In the genomic region with DNA sequence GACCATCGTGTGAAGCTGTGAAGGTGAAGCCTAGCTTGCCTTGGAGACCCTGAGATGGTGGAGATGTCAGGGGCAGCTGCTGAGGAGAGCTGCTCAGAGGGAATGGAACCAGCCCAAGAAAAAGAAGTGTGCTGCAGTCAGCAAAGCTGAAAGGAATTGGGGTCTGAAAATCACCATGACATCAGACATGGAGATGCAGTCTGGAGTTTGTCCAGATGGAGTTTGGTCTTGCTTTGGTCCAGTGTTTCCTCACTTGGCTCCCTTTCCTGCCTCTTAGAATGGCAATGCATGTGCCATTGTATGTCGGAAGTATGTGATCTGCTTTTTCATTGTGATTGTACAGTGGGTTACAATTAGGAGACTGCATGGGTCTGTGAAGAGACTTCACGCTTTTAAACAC, we compare ENCODE assay signal across 25 mouse cellular contexts.
DNase-seq lines count a peak whose midpoint lies in the region; ATAC-seq and TF ChIP-seq lines count a peak whose summit lies in the region.
"Had no signal": no experiment of that assay in that cellular context is flagged by ENCODE, and none has a peak within 500 bp of the region (broad histone marks: within the 10 kb centered on the region; RNA-seq: fewer than 3 reads in every experiment).

No protein-coding gene starts in this region.

- no peaks in the 10 kb centered on the region for H3K9me3 ChIP-seq in hindbrain, embryonic 16.5 days (ENCODE audit: control insufficient read depth, low read length)
- H3K9me3 ChIP-seq in hindbrain, embryonic 13.5 days = no peaks in the 10 kb centered on the region
- H3K9me3 ChIP-seq in midbrain, postnatal 0 days (ENCODE audit: low read length) = no peaks in the 10 kb centered on the region
- H3K9me3 ChIP-seq in midbrain, embryonic 14.5 days (ENCODE audit: control insufficient read depth, low read length) = no peaks in the 10 kb centered on the region
- H3K9me3 ChIP-seq in limb, embryonic 15.5 days = no peaks in the 10 kb centered on the region
- H3K9me3 ChIP-seq: forebrain, embryonic 12.5 days; forebrain, embryonic 15.5 days; heart, embryonic 12.5 days; heart, embryonic 15.5 days had no signal

- H3K4me3 ChIP-seq in hindbrain, embryonic 16.5 days (ENCODE audit: low read length) = no peak overlapping the region
- H3K4me3 ChIP-seq in hindbrain, embryonic 13.5 days = no peak overlapping the region
- H3K4me3 ChIP-seq in midbrain, postnatal 0 days (ENCODE audit: low read depth, low read length) = no peak overlapping the region
- no peak overlapping the region for H3K4me3 ChIP-seq in midbrain, embryonic 14.5 days (replicated peaks; ENCODE audit: low read depth, low read length)
- no peak overlapping the region for H3K4me3 ChIP-seq in limb, embryonic 15.5 days
- H3K4me3 ChIP-seq: erythroblast, embryonic 14.5 days; forebrain, embryonic 12.5 days; forebrain, embryonic 15.5 days; heart, embryonic 12.5 days; heart, embryonic 15.5 days had no signal

- H3K4me1 ChIP-seq in hindbrain, embryonic 16.5 days (ENCODE audit: control insufficient read depth, insufficient read depth, low read depth, low read length) = peaks cover 15% of the 10 kb centered on the region
- H3K4me1 ChIP-seq in hindbrain, embryonic 13.5 days (replicated peaks) = peaks cover 35% of the 10 kb centered on the region
- no peaks in the 10 kb centered on the region for H3K4me1 ChIP-seq in midbrain, postnatal 0 days (ENCODE audit: insufficient read depth, low read length)
- peaks cover 7% of the 10 kb centered on the region; the same call in 1 of the 2 replicates for H3K4me1 ChIP-seq in midbrain, embryonic 14.5 days (ENCODE audit: control insufficient read depth, insufficient read depth, low read length)
- peaks cover 80% of the 10 kb centered on the region for H3K4me1 ChIP-seq in limb, embryonic 15.5 days

- H3K4me2 ChIP-seq in hindbrain, embryonic 16.5 days (ENCODE audit: low read length) = no peak overlapping the region
- H3K4me2 ChIP-seq in hindbrain, embryonic 13.5 days = no peak overlapping the region
- no peak overlapping the region for H3K4me2 ChIP-seq in midbrain, postnatal 0 days (ENCODE audit: low read depth, low read length, poor library complexity, severe bottlenecking)
- H3K4me2 ChIP-seq in midbrain, embryonic 14.5 days (ENCODE audit: low read length) = no peak overlapping the region
- H3K4me2 ChIP-seq in limb, embryonic 15.5 days = no peak overlapping the region
- H3K4me2 ChIP-seq: forebrain, embryonic 12.5 days; forebrain, embryonic 15.5 days; heart, embryonic 12.5 days; heart, embryonic 15.5 days had no signal

- no peak overlapping the region for H3K27ac ChIP-seq in hindbrain, embryonic 16.5 days (ENCODE audit: low read depth, low read length)
- no peak overlapping the region for H3K27ac ChIP-seq in hindbrain, embryonic 13.5 days
- H3K27ac ChIP-seq in midbrain, postnatal 0 days (ENCODE audit: low read depth, low read length) = no peak overlapping the region
- no peak overlapping the region for H3K27ac ChIP-seq in midbrain, embryonic 14.5 days (replicated peaks; ENCODE audit: low read depth, low read length)
- H3K27ac ChIP-seq in limb, embryonic 15.5 days = peak overlapping the region; percentile 47
- H3K27ac ChIP-seq: forebrain, embryonic 12.5 days; forebrain, embryonic 15.5 days; heart, embryonic 15.5 days had no signal

- H3K9ac ChIP-seq in hindbrain, embryonic 16.5 days (ENCODE audit: low read depth, low read length) = no peak overlapping the region
- H3K9ac ChIP-seq in hindbrain, embryonic 13.5 days = no peak overlapping the region
- H3K9ac ChIP-seq in midbrain, postnatal 0 days (replicated peaks; ENCODE audit: low read length, poor library complexity, severe bottlenecking) = no peak overlapping the region
- no peak overlapping the region for H3K9ac ChIP-seq in midbrain, embryonic 14.5 days (replicated peaks; ENCODE audit: low read length)
- H3K9ac ChIP-seq in limb, embryonic 15.5 days = no peak overlapping the region
- H3K9ac ChIP-seq: forebrain, embryonic 12.5 days; forebrain, embryonic 15.5 days; heart, embryonic 12.5 days; heart, embryonic 15.5 days had no signal

- no peak for TF ChIP-seq CTCF in midbrain, postnatal 0 days (IDR thresholded peaks at IDR 0.05)

- peak; percentile 56 for DNase-seq in midbrain, postnatal 0 days (ENCODE audit: low spot score)
- DNase-seq in midbrain, embryonic 14.5 days = no peak
- DNase-seq: adrenal gland, adult 2 months; adrenal gland, postnatal 14 days; B cell, adult 2 months; cerebellum, adult 11-12 months; cerebellum, adult 8-10 months; cerebellum, postnatal 36 days; embryo, embryonic 11 days; gastrocnemius, postnatal 25 days; heart, adult 18-20 months; heart, postnatal 14 days; heart, postnatal 4 days had no signal

- H3K36me3 ChIP-seq in hindbrain, embryonic 16.5 days (ENCODE audit: control insufficient read depth, insufficient read depth, low read length) = no peaks in the 10 kb centered on the region
- no peaks in the 10 kb centered on the region for H3K36me3 ChIP-seq in hindbrain, embryonic 13.5 days
- H3K36me3 ChIP-seq in midbrain, postnatal 0 days (ENCODE audit: insufficient read depth, low read length) = no peaks in the 10 kb centered on the region
- no peaks in the 10 kb centered on the region for H3K36me3 ChIP-seq in midbrain, embryonic 14.5 days (ENCODE audit: control insufficient read depth, insufficient read depth, low read length)
- no peaks in the 10 kb centered on the region for H3K36me3 ChIP-seq in limb, embryonic 15.5 days
- H3K36me3 ChIP-seq: forebrain, embryonic 12.5 days; forebrain, embryonic 15.5 days; G1E; heart, embryonic 12.5 days; heart, embryonic 15.5 days had no signal

- ATAC-seq in hindbrain, embryonic 16.5 days = 0 out of 2 replicates have a peak, but pooled peaks have one; percentile 22
- ATAC-seq in hindbrain, embryonic 13.5 days (ENCODE audit: low FRiP score) = no peak
- no peak for ATAC-seq in midbrain, postnatal 0 days (ENCODE audit: low FRiP score)
- ATAC-seq in midbrain, embryonic 14.5 days (ENCODE audit: low FRiP score, low TSS enrichment) = no peak
- no peak for ATAC-seq in limb, embryonic 15.5 days (ENCODE audit: insufficient number of reproducible peaks, low FRiP score, low TSS enrichment, low read depth)
- no peak for ATAC-seq in megakaryocyte-erythroid progenitor cell, adult 5-6 weeks (replicated peaks; ENCODE audit: low FRiP score, low TSS enrichment, poor library complexity, severe bottlenecking)
- ATAC-seq: forebrain, embryonic 15.5 days; intestine, postnatal 0 days had no signal

- no peaks in the 10 kb centered on the region for H3K27me3 ChIP-seq in hindbrain, embryonic 16.5 days (replicated peaks; ENCODE audit: control insufficient read depth, insufficient read depth, low read length)
- peaks cover 9% of the 10 kb centered on the region; the same call in 1 of the 2 replicates for H3K27me3 ChIP-seq in hindbrain, embryonic 13.5 days
- H3K27me3 ChIP-seq in midbrain, postnatal 0 days (ENCODE audit: insufficient read depth, low read length) = no peaks in the 10 kb centered on the region
- H3K27me3 ChIP-seq in midbrain, embryonic 14.5 days (ENCODE audit: control insufficient read depth, insufficient read depth, low read length) = no peaks in the 10 kb centered on the region
- H3K27me3 ChIP-seq in limb, embryonic 15.5 days = no peaks in the 10 kb centered on the region
- H3K27me3 ChIP-seq: CH12.LX; forebrain, embryonic 15.5 days; heart, embryonic 12.5 days; heart, embryonic 15.5 days had no signal

- WGBS in hindbrain, embryonic 16.5 days = 76% methylated on average over 3 of the region's 3 CpGs
- 82% methylated on average over 3 of the region's 3 CpGs for WGBS in hindbrain, embryonic 13.5 days
- 84% methylated on average over 3 of the region's 3 CpGs for WGBS in midbrain, postnatal 0 days
- 90% methylated on average over 3 of the region's 3 CpGs for WGBS in midbrain, embryonic 14.5 days
- 84% methylated on average over 3 of the region's 3 CpGs for WGBS in limb, embryonic 15.5 days
